Mouse (Mus musculus) hindbrain, embryonic 11.5 days (tissue): ENCODE measurements around the gene Setd1a. TPM values are rescaled to one million over a fixed set of nuclear protein-coding genes. Genes with fewer than 3 reads are reported as not detected.

ENCODE experiments used
- ATAC-seq: fragments of 200-750 bp; cut with Nextera tagmentation; 2 replicates; pipeline ENCODE4 v1.8.0; 2017; ENCODE audit warnings: mild to moderate bottlenecking, moderate TSS enrichment, moderate library complexity; ENCODE audit not compliant: low FRiP score
- DNase-seq: peaks from one replicate; pipeline ENCODE4 v3.0.0-alpha.2; 2015; ENCODE audit warnings: low spot score
- H3K27ac ChIP-seq: fragments of 300-500 bp; sonication (generic); 2 replicates; pipeline ENCODE4 v1.5.1; 2014; ENCODE audit warnings: mild to moderate bottlenecking, low read depth, low read length
- H3K27me3 ChIP-seq: fragments of 300-500 bp; sonication (generic); 2 replicates; pipeline ENCODE4 v1.6.1; 2014; ENCODE audit warnings: mild to moderate bottlenecking, low read length, moderate library complexity, mixed read lengths; ENCODE audit not compliant: control insufficient read depth, insufficient read depth
- H3K36me3 ChIP-seq: fragments of 300-500 bp; sonication (generic); 2 replicates; pipeline ENCODE4 v1.6.1; 2014; ENCODE audit warnings: mild to moderate bottlenecking, low read length, moderate library complexity, mixed read lengths; ENCODE audit not compliant: control insufficient read depth, insufficient read depth
- H3K4me1 ChIP-seq: fragments of 300-500 bp; sonication (generic); replicated peaks from 2 replicates; pipeline ENCODE4 v1.6.1; 2014; ENCODE audit warnings: low read length, mixed read lengths; ENCODE audit not compliant: control insufficient read depth, insufficient read depth
- H3K4me2 ChIP-seq: fragments of 300-500 bp; sonication (generic); replicated peaks from 2 replicates; pipeline ENCODE4 v1.6.1; 2014; ENCODE audit warnings: mild to moderate bottlenecking, low read depth, low read length
- H3K4me3 ChIP-seq: fragments of 300-500 bp; sonication (generic); 2 replicates; pipeline ENCODE4 v1.5.1; 2014; ENCODE audit warnings: low read depth, low read length
- H3K9ac ChIP-seq: fragments of 300-500 bp; sonication (generic); 2 replicates; pipeline ENCODE4 v1.6.1; 2014; ENCODE audit warnings: low read depth, low read length
- H3K9me3 ChIP-seq: fragments of 300-500 bp; sonication (generic); 2 replicates; pipeline ENCODE4 v1.6.1; 2016; ENCODE audit warnings: low read length; ENCODE audit not compliant: control insufficient read depth
- WGBS: fragments of 180-500 bp; shearing (Covaris S2); extraction: QIAGEN DNeasy Blood & Tissue Kit; methylation state at CpG from one replicate; pipeline ENCODE4 v1.1.7; 2014; 5-methylcytosine and 5-hydroxymethylcytosine counted together
- polyA plus RNA-seq: library from polyadenylated mRNA; unstranded; fragments of >200 nt; fragmentation: Nextera tagmentation; extraction: Ambion mirVana; gene quantifications from 2 replicates; pipeline ENCODE4 v1.2.1, GENCODE M21; 2014

Gene Setd1a
- polyA plus RNA-seq, 1 experiment from 2014 or later = 22.4 TPM

DNA sequence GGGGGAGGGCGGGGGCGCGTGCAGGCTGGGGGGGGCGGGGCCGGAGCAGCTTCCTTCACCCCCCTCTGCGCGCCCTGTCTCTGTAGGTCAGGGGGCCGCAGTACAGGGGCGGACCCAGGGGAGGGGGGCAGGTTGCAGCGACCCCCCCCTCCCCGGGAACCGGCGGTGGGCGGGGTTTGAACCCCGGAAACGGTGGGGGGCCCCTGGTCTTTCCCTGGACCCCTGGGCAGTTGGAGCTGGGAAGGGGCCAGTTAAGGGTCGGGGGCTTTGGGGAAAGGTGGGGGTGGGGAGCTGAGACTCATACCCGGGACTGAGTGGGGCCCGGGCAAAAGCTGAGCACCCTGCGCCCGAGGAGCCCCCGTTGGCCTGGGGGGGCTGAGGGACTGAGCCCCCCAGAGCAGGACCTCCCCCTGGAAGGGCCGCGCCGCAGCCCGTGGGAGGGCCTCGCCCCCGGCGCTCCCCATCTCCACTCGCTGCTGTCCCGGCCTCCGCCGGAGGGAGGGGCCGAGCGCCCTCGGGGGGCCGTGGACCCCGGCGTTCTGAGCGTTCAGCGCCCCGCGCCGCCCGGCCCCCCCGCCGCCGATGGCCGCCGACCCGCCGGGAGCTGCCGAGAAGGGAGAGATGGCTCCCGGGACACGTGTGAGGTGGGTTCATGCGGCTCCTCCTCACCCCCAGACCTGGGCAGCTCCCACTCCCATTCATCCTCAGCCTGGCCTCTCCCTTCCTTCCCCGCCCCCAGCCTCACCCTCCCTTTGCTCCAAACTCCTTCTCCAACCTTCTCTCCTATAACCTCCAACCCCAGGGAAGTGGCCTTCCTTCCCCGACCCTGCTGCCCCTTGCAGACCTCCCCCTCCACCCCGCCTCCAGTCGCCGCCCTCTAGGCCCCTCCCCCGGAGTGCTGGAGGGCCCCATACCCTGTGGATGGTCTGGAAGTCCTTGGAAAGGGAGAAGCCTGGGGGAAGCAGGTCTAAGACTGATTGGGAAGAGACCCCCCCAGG is 29.7 kb upstream of the Setd1a start:
- peak; percentile 55 for DNase-seq
- peak; percentile 33 for ATAC-seq

DNA sequence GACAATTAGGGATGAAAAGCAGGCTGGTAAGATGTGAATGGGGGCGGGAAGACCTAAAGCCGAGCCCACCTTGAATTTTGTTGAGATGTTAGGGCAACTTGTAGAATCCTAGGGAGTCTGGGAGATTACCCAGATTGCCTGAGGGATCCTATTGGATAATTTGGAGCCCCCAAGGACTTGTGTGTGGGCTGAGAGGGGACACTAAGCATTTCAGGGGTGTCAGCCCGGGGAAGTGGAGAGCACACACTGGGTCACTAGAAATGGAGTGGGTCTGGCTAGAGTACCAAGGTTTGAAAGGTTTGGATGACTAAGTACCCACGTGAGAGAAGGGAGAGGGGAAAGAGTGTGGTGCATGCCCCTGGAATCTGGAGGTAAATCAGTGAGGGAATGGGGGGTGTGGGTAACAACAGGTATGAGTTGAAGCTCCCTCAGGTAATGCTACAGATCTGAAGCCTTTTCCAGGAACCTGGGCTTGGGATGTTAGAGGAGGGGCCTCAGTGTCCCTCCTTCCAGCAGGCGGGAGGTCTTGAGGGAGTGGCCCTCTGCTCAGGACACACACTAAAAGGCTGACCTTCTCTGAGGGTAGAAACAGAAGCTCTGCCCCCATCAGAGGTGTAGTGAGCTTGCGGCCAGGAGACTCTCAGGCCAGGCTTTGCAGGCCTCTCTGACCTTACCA is 28.8 kb upstream of the Setd1a start:
- Histone ChIP-seq H3K27ac (peak overlapping the region; percentile 21; the same call in 1 of the 2 replicates), H3K4me2 (peak overlapping the region; percentile 90)
- no peak for ATAC-seq

More for the DNA sequence above, 29.7 kb upstream of the Setd1a start:
- Histone ChIP-seq H3K9me3 (no peaks in the 10 kb centered on the region), H3K4me3 (peak overlapping the region; percentile 93), H3K27me3 (no peaks in the 10 kb centered on the region), H3K27ac (peak overlapping the region; percentile 90), H3K4me1 (no peaks in the 10 kb centered on the region; the same call in 1 of the 2 replicates), H3K4me2 (peak overlapping the region; percentile 90), H3K36me3 (peaks cover 9% of the 10 kb centered on the region), H3K9ac (peak overlapping the region; percentile 89)
- WGBS = under 1% methylated on average over 29 of the region's 62 CpGs

GRCm38 (mm10) chr7:127748235-127748560 is 28.3 kb upstream of the Setd1a start:
- Histone ChIP-seq H3K27me3 (no peaks in the 10 kb centered on the region), H3K27ac (no peak overlapping the region; the same call in 1 of the 2 replicates), H3K4me3 (0 out of 2 replicates have a peak overlapping the region, but pooled peaks have one; percentile 93), H3K9me3 (no peaks in the 10 kb centered on the region), H3K4me1 (no peaks in the 10 kb centered on the region; the same call in 1 of the 2 replicates), H3K9ac (no peak overlapping the region), H3K36me3 (peaks cover 13% of the 10 kb centered on the region), H3K4me2 (no peak overlapping the region)
- 93% methylated on average over 28 of the region's 28 CpGs for WGBS
- ATAC-seq = no peak
- no peak for DNase-seq

More for the DNA sequence above, 28.8 kb upstream of the Setd1a start:
- H3K4me3 ChIP-seq = peak overlapping the region; percentile 93
- H3K36me3 ChIP-seq = peaks cover 13% of the 10 kb centered on the region
- no peaks in the 10 kb centered on the region for H3K27me3 ChIP-seq
- H3K9ac ChIP-seq = peak overlapping the region; percentile 89
- no peaks in the 10 kb centered on the region; the same call in 1 of the 2 replicates for H3K4me1 ChIP-seq
- no peaks in the 10 kb centered on the region for H3K9me3 ChIP-seq
- DNase-seq = no peak
- WGBS = 39% methylated on average over 6 of the region's 6 CpGs

GRCm38 (mm10) chr7:127750131-127751127 is 26.0 kb upstream of the Setd1a start:
- Histone ChIP-seq H3K27me3 (no peaks in the 10 kb centered on the region), H3K4me3 (no peak overlapping the region), H3K4me2 (no peak overlapping the region), H3K9ac (no peak overlapping the region), H3K36me3 (peaks cover 13% of the 10 kb centered on the region), H3K4me1 (no peaks in the 10 kb centered on the region; the same call in 1 of the 2 replicates), H3K27ac (no peak overlapping the region), H3K9me3 (no peaks in the 10 kb centered on the region)
- 91% methylated on average over 19 of the region's 19 CpGs for WGBS
- DNase-seq (no peak), ATAC-seq (no peak)

- 94% methylated on average over 5 of the region's 5 CpGs for WGBS
- H3K36me3 ChIP-seq = peaks cover 13% of the 10 kb centered on the region
Observed at GRCm38 (mm10) chr7:127751619-127752018, 24.9 kb upstream of the Setd1a start.

DNA sequence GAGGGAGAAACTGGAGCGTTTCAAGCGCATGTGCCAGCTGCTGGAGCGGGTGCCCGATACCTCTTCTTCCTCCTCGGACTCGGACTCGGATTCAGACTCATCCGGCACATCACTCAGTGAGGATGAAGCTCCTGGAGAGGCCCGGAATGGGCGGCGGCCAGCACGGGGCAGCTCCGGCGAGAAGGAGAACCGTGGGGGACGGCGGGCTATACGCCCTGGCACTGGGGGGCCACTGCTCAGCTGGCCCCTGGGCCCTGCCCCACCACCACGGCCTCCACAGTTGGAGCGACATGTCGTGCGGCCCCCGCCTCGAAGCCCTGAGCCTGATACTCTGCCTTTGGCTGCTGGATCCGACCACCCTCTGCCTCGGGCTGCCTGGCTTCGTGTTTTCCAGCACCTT is 24.4 kb upstream of the Setd1a start:
- no peaks in the 10 kb centered on the region for H3K9me3 ChIP-seq
- DNase-seq = no peak
- ATAC-seq = no peak
- H3K4me1 ChIP-seq = no peaks in the 10 kb centered on the region; the same call in 1 of the 2 replicates
- no peak overlapping the region for H3K4me3 ChIP-seq
- WGBS = 94% methylated on average over 27 of the region's 27 CpGs
- peaks cover 13% of the 10 kb centered on the region for H3K36me3 ChIP-seq
- H3K9ac ChIP-seq = no peak overlapping the region
- H3K27ac ChIP-seq = no peak overlapping the region
- H3K4me2 ChIP-seq = no peak overlapping the region
- H3K27me3 ChIP-seq = no peaks in the 10 kb centered on the region

More at GRCm38 (mm10) chr7:127751619-127752018, 24.9 kb upstream of the Setd1a start:
- Histone ChIP-seq H3K9me3 (no peaks in the 10 kb centered on the region), H3K4me2 (no peak overlapping the region), H3K4me1 (no peaks in the 10 kb centered on the region; the same call in 1 of the 2 replicates), H3K9ac (no peak overlapping the region), H3K27ac (no peak overlapping the region), H3K4me3 (no peak overlapping the region), H3K27me3 (no peaks in the 10 kb centered on the region)
- ATAC-seq = no peak
- DNase-seq = no peak

- whole genome bisulfite sequencing = 82% methylated on average over 5 of the region's 5 CpGs
- DNase-seq = no peak
- Histone ChIP-seq H3K9ac (no peak overlapping the region), H3K4me1 (no peaks in the 10 kb centered on the region), H3K27me3 (no peaks in the 10 kb centered on the region), H3K9me3 (no peaks in the 10 kb centered on the region), H3K27ac (no peak overlapping the region), H3K4me2 (no peak overlapping the region), H3K36me3 (peaks cover 17% of the 10 kb centered on the region), H3K4me3 (no peak overlapping the region)
- ATAC-seq = no peak
Observed at GRCm38 (mm10) chr7:127753158-127753557, 23.3 kb upstream of the Setd1a start.

- Histone ChIP-seq H3K4me3 (no peak overlapping the region), H3K4me1 (no peaks in the 10 kb centered on the region), H3K27ac (no peak overlapping the region), H3K9me3 (no peaks in the 10 kb centered on the region), H3K4me2 (no peak overlapping the region), H3K36me3 (peaks cover 17% of the 10 kb centered on the region), H3K9ac (no peak overlapping the region), H3K27me3 (no peaks in the 10 kb centered on the region)
- ATAC-seq (no peak), DNase-seq (no peak)
- 92% methylated on average over 7 of the region's 7 CpGs for WGBS
Observed at GRCm38 (mm10) chr7:127753741-127754140, 22.7 kb upstream of the Setd1a start.
